Mouse (Mus musculus) CH12.LX (cell line): Measurements from ENCODE around the gene Mthfd2l. TPM values are rescaled to one million over a fixed set of nuclear protein-coding genes. Genes with fewer than 3 reads are reported as not detected.

Experiments used
- DNase-seq: peaks from one replicate; pipeline ENCODE4 v3.0.0-alpha.2; 2013; ENCODE audit errors: extremely low read depth
- H3K27ac ChIP-seq: 2 replicates; pipeline ENCODE4 v1.5.1; 2012; ENCODE audit warnings: low read depth, mild to moderate bottlenecking, control low read depth, moderate library complexity; ENCODE audit not compliant: insufficient read depth
- H3K27me3 ChIP-seq: replicated peaks from 2 replicates; pipeline ENCODE3; 2012; ENCODE audit warnings: inconsistent platforms
- H3K36me3 ChIP-seq, 2 experiments: replicated peaks in 1 of 2; 2 replicates each; pipeline versions ENCODE3 to v1.6.1; 2012; ENCODE audit warnings: inconsistent platforms in 1 of 2, low read length in 1 of 2, mild to moderate bottlenecking in 1 of 2, mixed read lengths in 1 of 2, moderate library complexity in 1 of 2; ENCODE audit not compliant: control insufficient read depth in 1 of 2, insufficient read depth in 1 of 2
- H3K4me1 ChIP-seq, 2 experiments: 2 replicates each; pipeline ENCODE4 v1.6.1; 2012; ENCODE audit warnings: inconsistent platforms in 1 of 2, moderate library complexity in 1 of 2; ENCODE audit not compliant: insufficient read depth in 2 of 2, control insufficient read depth in 1 of 2
- H3K4me2 ChIP-seq: 2 replicates; pipeline ENCODE4 v1.6.1; 2012; ENCODE audit warnings: low read depth, mild to moderate bottlenecking, control low read depth; ENCODE audit not compliant: poor library complexity, insufficient read depth, severe bottlenecking
- H3K4me3 ChIP-seq, 3 experiments: fragments of 150-350 bp in 1 of 3; sonication (generic) in 1 of 3; replicated peaks in 1 of 3; 2 replicates each; pipeline versions ENCODE3 to v1.5.1; 2011 to 2012; ENCODE audit warnings: low read depth in 2 of 3, low read length in 2 of 3, mild to moderate bottlenecking in 2 of 3, moderate library complexity in 2 of 3, control low read depth in 1 of 3, improper control_type of control experiment in 1 of 3, inconsistent platforms in 1 of 3, mixed read lengths in 1 of 3; ENCODE audit not compliant: poor library complexity in 1 of 3
- H3K79me2 ChIP-seq: replicated peaks from 2 replicates; pipeline ENCODE4 v1.6.1; 2012; ENCODE audit warnings: mild to moderate bottlenecking, moderate library complexity; ENCODE audit not compliant: control insufficient read depth, poor library complexity, insufficient read depth, severe bottlenecking; ENCODE audit errors: extremely low read depth
- H3K9ac ChIP-seq: 2 replicates; pipeline ENCODE4 v1.6.1; 2012; ENCODE audit warnings: low read depth, mild to moderate bottlenecking, control low read depth, moderate library complexity; ENCODE audit not compliant: insufficient read depth
- H3K9me3 ChIP-seq: replicated peaks from 2 replicates; pipeline ENCODE3; 2012; ENCODE audit warnings: low read length, inconsistent platforms, mixed read lengths
- CHD2 ChIP-seq: IDR thresholded peaks from 2 replicates; pipeline ENCODE4 v1.6.1; 2011; ENCODE audit warnings: low read length, improper control_type of control experiment
- CTCF ChIP-seq, 2 experiments: IDR thresholded peaks in 1 of 2; conservative IDR thresholded peaks in 1 of 2; 2 replicates each; pipeline ENCODE4 v1.5.1; 2011 to 2012; ENCODE audit warnings: low read depth in 2 of 2, low read length in 2 of 2, improper control_type of control experiment in 1 of 2, inconsistent platforms in 1 of 2, mild to moderate bottlenecking in 1 of 2, moderate library complexity in 1 of 2
- E2F4 ChIP-seq: IDR thresholded peaks from 2 replicates; pipeline ENCODE4 v1.6.1; 2011; ENCODE audit warnings: low read depth, low read length, improper control_type of control experiment; ENCODE audit not compliant: insufficient replicate concordance
- EP300 ChIP-seq: IDR thresholded peaks from 2 replicates; pipeline ENCODE4 v1.6.1; 2011; ENCODE audit warnings: low read length, improper control_type of control experiment
- ETS1 ChIP-seq: conservative IDR thresholded peaks from 2 replicates; pipeline ENCODE4 v1.6.1; 2012; ENCODE audit warnings: low read depth, mild to moderate bottlenecking, inconsistent platforms, low read length, improper control_type of control experiment, moderate library complexity
- GABPA ChIP-seq: IDR thresholded peaks from 2 replicates; pipeline ENCODE4 v1.6.1; 2012; ENCODE audit warnings: low read depth, low read length, improper control_type of control experiment, inconsistent platforms; ENCODE audit not compliant: insufficient replicate concordance
- HCFC1 ChIP-seq: IDR thresholded peaks from 2 replicates; pipeline ENCODE4 v1.6.1; 2012; ENCODE audit warnings: low read depth, mild to moderate bottlenecking, inconsistent platforms, low read length, improper control_type of control experiment
- IRF4 ChIP-seq: IDR thresholded peaks from 2 replicates; pipeline ENCODE4 v1.6.1; 2014; ENCODE audit warnings: low read depth, mild to moderate bottlenecking, inconsistent platforms, low read length, improper control_type of control experiment
- JUN ChIP-seq: IDR thresholded peaks from 2 replicates; pipeline ENCODE4 v1.6.1; 2011; ENCODE audit warnings: low read depth, mild to moderate bottlenecking, low read length, improper control_type of control experiment, moderate library complexity; ENCODE audit not compliant: insufficient read depth
- JUND ChIP-seq: conservative IDR thresholded peaks from 2 replicates; pipeline ENCODE4 v1.6.1; 2011; ENCODE audit warnings: low read depth, low read length, improper control_type of control experiment
- KAT2A ChIP-seq: IDR thresholded peaks from 2 replicates; pipeline ENCODE4 v1.6.1; 2012; ENCODE audit warnings: low read length, improper control_type of control experiment, inconsistent platforms; ENCODE audit not compliant: insufficient replicate concordance
- MAFK ChIP-seq: IDR thresholded peaks from 2 replicates; pipeline ENCODE4 v1.6.1; 2011; ENCODE audit warnings: low read length, improper control_type of control experiment; ENCODE audit not compliant: insufficient replicate concordance
- MAX ChIP-seq: IDR thresholded peaks from 2 replicates; pipeline ENCODE4 v1.6.1; 2011; ENCODE audit warnings: low read length, improper control_type of control experiment
- MAZ ChIP-seq: IDR thresholded peaks from 2 replicates; pipeline ENCODE4 v1.6.1; 2012; ENCODE audit warnings: low read depth, mild to moderate bottlenecking, inconsistent platforms, low read length, improper control_type of control experiment, moderate library complexity
- MEF2A ChIP-seq: IDR thresholded peaks from 2 replicates; pipeline ENCODE4 v1.6.1; 2014; ENCODE audit warnings: low read depth, mild to moderate bottlenecking, inconsistent platforms, low read length, improper control_type of control experiment, borderline replicate concordance
- MYC ChIP-seq: IDR thresholded peaks from 2 replicates; pipeline ENCODE4 v1.6.1; 2011; ENCODE audit warnings: low read depth, mild to moderate bottlenecking, improper control_type of control experiment, low read length
- NRF1 ChIP-seq: IDR thresholded peaks from 2 replicates; pipeline ENCODE4 v1.6.1; 2014; ENCODE audit warnings: low read depth, mild to moderate bottlenecking, inconsistent platforms, low read length, improper control_type of control experiment, moderate library complexity
- POLR2A ChIP-seq: IDR thresholded peaks from 2 replicates; pipeline ENCODE4 v1.6.1; 2011; ENCODE audit warnings: low read depth, mild to moderate bottlenecking, improper control_type of control experiment, low read length
- POLR2AphosphoS2 ChIP-seq: IDR thresholded peaks from 2 replicates; pipeline ENCODE4 v1.6.1; 2011; ENCODE audit warnings: low read depth, low read length, improper control_type of control experiment
- RAD21 ChIP-seq: IDR thresholded peaks from 2 replicates; pipeline ENCODE4 v1.6.1; 2011; ENCODE audit warnings: low read depth, mild to moderate bottlenecking, low read length, improper control_type of control experiment, moderate library complexity
- SMC3 ChIP-seq: IDR thresholded peaks from 2 replicates; pipeline ENCODE4 v1.6.1; 2011; ENCODE audit warnings: low read depth, low read length, improper control_type of control experiment
- TBP ChIP-seq: conservative IDR thresholded peaks from 2 replicates; pipeline ENCODE4 v1.6.1; 2011; ENCODE audit warnings: low read depth, low read length, improper control_type of control experiment
- TCF12 ChIP-seq: IDR thresholded peaks from 2 replicates; pipeline ENCODE4 v1.6.1; 2014; ENCODE audit warnings: low read depth, mild to moderate bottlenecking, inconsistent platforms, low read length, improper control_type of control experiment
- UBTF ChIP-seq: IDR thresholded peaks from 2 replicates; pipeline ENCODE4 v1.6.1; 2012; ENCODE audit warnings: low read depth, mild to moderate bottlenecking, inconsistent platforms, low read length, improper control_type of control experiment, moderate library complexity
- USF1 ChIP-seq: IDR thresholded peaks from 2 replicates; pipeline ENCODE4 v1.6.1; 2014; ENCODE audit warnings: low read depth, mild to moderate bottlenecking, inconsistent platforms, low read length, improper control_type of control experiment
- USF2 ChIP-seq: conservative IDR thresholded peaks from 2 replicates; pipeline ENCODE4 v1.6.1; 2011; ENCODE audit warnings: low read depth, low read length, improper control_type of control experiment
- ZKSCAN1 ChIP-seq: IDR thresholded peaks from 2 replicates; pipeline ENCODE4 v1.6.1; 2012; ENCODE audit warnings: low read depth, inconsistent platforms, low read length, improper control_type of control experiment, borderline replicate concordance
- ZMIZ1 ChIP-seq: IDR thresholded peaks from 2 replicates; pipeline ENCODE4 v1.6.1; 2012; ENCODE audit warnings: low read depth, mild to moderate bottlenecking, inconsistent platforms, low read length, improper control_type of control experiment
- ZNF384 ChIP-seq: IDR thresholded peaks from 2 replicates; pipeline ENCODE4 v1.6.1; 2012; ENCODE audit warnings: low read depth, low read length, improper control_type of control experiment, inconsistent platforms
- dilution Hi-C: fragments of 300-500 bp; cut with MboI; formaldehyde crosslinking; loops from 2 replicates; pipeline ENCODE4 v1.14.3; 2020; ENCODE audit warnings: low sequenced_read_pairs; ENCODE audit not compliant: extremely low pct_unique_long_range_greater_than_20kb, extremely low pct_ligation_motif_present
- in situ Hi-C: fragments of 300-500 bp; cut with MboI; formaldehyde crosslinking; loops from 3 replicates; pipeline ENCODE4 v1.14.3; 2019; ENCODE audit warnings: low sequenced_read_pairs, low pct_ligation_motif_present, low pct_unique_long_range_greater_than_20kb, mixed read lengths
- polyA plus RNA-seq: library from polyadenylated mRNA; unstranded; fragments of >175 nt; gene quantifications from 2 replicates; pipeline ENCODE4 v1.2.1, GENCODE M21; 2012; ENCODE audit warnings: low read depth; ENCODE audit not compliant: insufficient read length
- total RNA-seq, 2 experiments: library from RNA; depleted of rRNA; stranded (reverse); fragments of 300-350 nt in 1 of 2; fragments of >200 nt in 1 of 2; gene quantifications; 2 replicates each; pipeline ENCODE4 v1.2.3; 2012 to 2014

Gene Mthfd2l
- total and polyA plus RNA-seq, 3 experiments = 1.2 to 5.5 (median 3.7) TPM

- in situ Hi-C loops (loop anchor here (10.0 kb wide), 1 partner anchor 246 kb away; no protein-coding TSS in a partner anchor), dilution Hi-C loops (no loop called here)
- Histone ChIP-seq H3K9me3 (no peaks in the 10 kb centered on the region), H3K36me3 (no peaks in the 10 kb centered on the region), H3K4me1 (peaks cover 5 to 31% of the 10 kb centered on the region in 2 experiments; a peak in 2 of 4 replicates), H3K9ac (no peak overlapping the region), H3K27me3 (no peaks in the 10 kb centered on the region), H3K79me2 (no peaks in the 10 kb centered on the region), H3K4me2 (no peak overlapping the region), H3K4me3 (no peak overlapping the region), H3K27ac (no peak overlapping the region)
- DNase-seq = no peak
- no peak for TF ChIP-seq GABPA
- TF ChIP-seq RAD21 = no peak
- no peak for TF ChIP-seq POLR2AphosphoS2
- TF ChIP-seq HCFC1 = no peak
- no peak for TF ChIP-seq NRF1
- TF ChIP-seq USF1 = no peak
- no peak for TF ChIP-seq MEF2A
- TF ChIP-seq POLR2A = no peak
- no peak for TF ChIP-seq ZMIZ1
- TF ChIP-seq CHD2 = no peak
- TF ChIP-seq MYC = no peak
- TF ChIP-seq E2F4 = no peak
- no peak for TF ChIP-seq KAT2A
- TF ChIP-seq MAZ = no peak
- TF ChIP-seq EP300 = no peak
These were observed 30.2 kb upstream of the Mthfd2l start for GRCm38 (mm10) chr5:90900688-90901087.

- in situ Hi-C loops (loop anchor here (10.0 kb wide), 1 partner anchor 248 kb away; no protein-coding TSS in a partner anchor), dilution Hi-C loops (no loop called here)
- Histone ChIP-seq H3K4me1 (peaks cover 5 to 31% of the 10 kb centered on the region in 2 experiments; a peak in 2 of 4 replicates), H3K79me2 (no peaks in the 10 kb centered on the region), H3K9me3 (no peaks in the 10 kb centered on the region), H3K36me3 (no peaks in the 10 kb centered on the region), H3K27me3 (no peaks in the 10 kb centered on the region), H3K4me3 (peak overlapping the region in 2 of 3 experiments; percentile 25 to 46), H3K27ac (no peak overlapping the region), H3K4me2 (peak overlapping the region; percentile 96), H3K9ac (0 out of 2 replicates have a peak overlapping the region, but pooled peaks have one; percentile 11)
- peak; percentile 49 for DNase-seq
- TF ChIP-seq UBTF (no peak), EP300 (no peak), ZMIZ1 (no peak), MAZ (no peak), USF2 (no peak), ETS1 (no peak), MYC (peak; percentile 47; the same call in 1 of the 2 replicates), E2F4 (no peak), USF1 (no peak), MAFK (no peak), TCF12 (no peak), CHD2 (no peak), GABPA (no peak), SMC3 (no peak; the same call in 1 of the 2 replicates), ZKSCAN1 (no peak), POLR2A (no peak), MAX (0 out of 2 replicates have a peak, but pooled peaks have one; percentile 12), CTCF (conservative IDR thresholded peaks at IDR 0.05 in 1 of 2, IDR thresholded peaks at IDR 0.05 in 1 of 2; ENCODE audit: low read depth in 2 of 2, low read length in 2 of 2) (peak in 1 of 2 experiments; percentile 61; a peak in 2 of 4 replicates), JUND (no peak), TBP (no peak), ZNF384 (no peak), JUN (no peak), RAD21 (peak; percentile 25), IRF4 (no peak)
These were observed 28.3 kb upstream of the Mthfd2l start for GRCm38 (mm10) chr5:90902380-90903260.
